Comparison of ENCODE assay signal across 21 mouse cellular contexts in genomic region chr1:82304483-82304882, GRCm38 (mm10). TPM values are rescaled to one million over a fixed set of nuclear protein-coding genes. Genes with fewer than 3 reads are reported as not detected.
"Had no signal": no experiment of that assay in that cellular context is flagged by ENCODE, and none has a peak within 500 bp of the region (broad histone marks: within the 10 kb centered on the region; RNA-seq: fewer than 3 reads in every experiment).

No protein-coding gene starts in this region.

- H3K4me2 ChIP-seq: kidney, embryonic 15.5 days; liver, embryonic 13.5 days; midbrain, embryonic 13.5 days; stomach, embryonic 15.5 days had no signal

- H3K27me3 ChIP-seq: midbrain, embryonic 13.5 days; stomach, embryonic 15.5 days had no signal

- H3K9ac ChIP-seq: kidney, embryonic 15.5 days; liver, embryonic 13.5 days; midbrain, embryonic 13.5 days; stomach, embryonic 15.5 days had no signal

- ATAC-seq: midbrain, embryonic 13.5 days; midbrain, embryonic 16.5 days had no signal

- H3K27ac ChIP-seq: kidney, embryonic 15.5 days; left cerebral cortex, adult 2 months; liver, embryonic 13.5 days; midbrain, embryonic 13.5 days; stomach, embryonic 15.5 days had no signal

- H3K9me3 ChIP-seq: kidney, embryonic 15.5 days; liver, embryonic 13.5 days; midbrain, embryonic 13.5 days; stomach, embryonic 15.5 days had no signal

- H3K36me3 ChIP-seq: kidney, embryonic 15.5 days; liver, embryonic 13.5 days; midbrain, embryonic 13.5 days; stomach, embryonic 15.5 days had no signal

- H3K4me3 ChIP-seq: kidney, embryonic 15.5 days; left cerebral cortex, adult 2 months; liver, embryonic 13.5 days; midbrain, embryonic 13.5 days; stomach, embryonic 15.5 days had no signal

- H3K4me1 ChIP-seq: kidney, embryonic 15.5 days; liver, embryonic 13.5 days; midbrain, embryonic 13.5 days; stomach, embryonic 15.5 days had no signal

- DNase-seq: kidney, adult 11 months; kidney, adult 8-10 months; kidney, postnatal 10 days; kidney, postnatal 36 days; layer of hippocampus, postnatal 36 days; liver, embryonic 13.5 days; lung, adult 2 months; lung, postnatal 14 days; lung, postnatal 4 days; retina, postnatal 1 day; right cerebral cortex, postnatal 25 days; spleen, adult 18-20 months; thymus, postnatal 25 days had no signal

RNA-seq across cellular contexts. Expression of gene Irs1, which starts 13.3 kb away (rescaled TPM):
- total RNA-seq: megakaryocyte progenitor cell, adult 5-6 weeks; megakaryocyte-erythroid progenitor cell, adult 5-6 weeks; monocyte, adult 5-6 weeks had no signal
